ENCODE assay signal across 9 mouse cellular contexts in genomic region chr15:85680460-85681224, GRCm38 (mm10). TPM values are rescaled to one million over a fixed set of nuclear protein-coding genes. Genes with fewer than 3 reads are reported as not detected.
A peak's percentile ranks its signal among the peaks of the same experiment; 100 is the strongest.
DNase-seq lines count a peak whose midpoint lies in the region; ATAC-seq and TF ChIP-seq lines count a peak whose summit lies in the region.
"Had no signal": no experiment of that assay in that cellular context is flagged by ENCODE, and none has a peak within 500 bp of the region (broad histone marks: within the 10 kb centered on the region; RNA-seq: fewer than 3 reads in every experiment).

No protein-coding gene starts in this region.

- peaks cover 55% of the 10 kb centered on the region for H3K4me1 ChIP-seq in forebrain, embryonic 14.5 days (ENCODE audit: control insufficient read depth, insufficient read depth, low read length)
- H3K4me1 ChIP-seq in neural tube, embryonic 12.5 days: peaks cover 71% of the 10 kb centered on the region

- H3K4me3 ChIP-seq in layer of hippocampus, adult 2 months: peak overlapping the region; percentile 74
- peak overlapping the region; percentile 28 for H3K4me3 ChIP-seq in forebrain, embryonic 14.5 days (ENCODE audit: low read depth, low read length)
- H3K4me3 ChIP-seq in neural tube, embryonic 12.5 days: 0 out of 2 replicates have a peak overlapping the region, but pooled peaks have one; percentile 13

- peak overlapping the region; percentile 100 for H3K27ac ChIP-seq in layer of hippocampus, adult 2 months
- peak overlapping the region; percentile 93 for H3K27ac ChIP-seq in forebrain, embryonic 14.5 days (ENCODE audit: low read depth, low read length)
- H3K27ac ChIP-seq in neural tube, embryonic 12.5 days: peak overlapping the region; percentile 46; the same call in 1 of the 2 replicates

- H3K36me3 ChIP-seq in forebrain, embryonic 14.5 days (ENCODE audit: control insufficient read depth, insufficient read depth, low read length): peaks cover 42% of the 10 kb centered on the region
- peaks cover 37% of the 10 kb centered on the region for H3K36me3 ChIP-seq in neural tube, embryonic 12.5 days

- peak overlapping the region; percentile 57 for H3K9ac ChIP-seq in forebrain, embryonic 14.5 days (ENCODE audit: low read length)
- peak overlapping the region; percentile 44; the same call in 1 of the 2 replicates for H3K9ac ChIP-seq in neural tube, embryonic 12.5 days

- TF ChIP-seq CTCF in layer of hippocampus, adult 2 months (conservative IDR thresholded peaks at IDR 0.05): no peak

- DNase-seq in cerebellum, adult 9-10 months: peak; percentile 63
- no peak for DNase-seq in cerebellum, adult 8-10 months
- no peak for DNase-seq in layer of hippocampus, adult 2 months (ENCODE audit: low spot score in 2 of 2)
- no peak for DNase-seq in layer of hippocampus, adult 18-20 months (ENCODE audit: low spot score in 2 of 2)
- peak; percentile 59 for DNase-seq in forebrain, embryonic 14.5 days (ENCODE audit: low spot score)
- no peak for DNase-seq in left cerebral cortex, adult 18-20 months (ENCODE audit: low spot score in 2 of 2)
- DNase-seq: liver had no signal

- H3K9me3 ChIP-seq in forebrain, embryonic 14.5 days (replicated peaks; ENCODE audit: control insufficient read depth, low read length): no peaks in the 10 kb centered on the region
- H3K9me3 ChIP-seq in neural tube, embryonic 12.5 days: no peaks in the 10 kb centered on the region

- ATAC-seq in forebrain, embryonic 14.5 days: no peak
- ATAC-seq in neural tube, embryonic 12.5 days (ENCODE audit: low FRiP score, low read depth): peak; percentile 23; the same call in 1 of the 2 replicates
- no peak for ATAC-seq in monocyte, adult 5-6 weeks (replicated peaks; ENCODE audit: insufficient number of reproducible peaks, low FRiP score, low TSS enrichment, poor library complexity, severe bottlenecking)

- no peaks in the 10 kb centered on the region for H3K27me3 ChIP-seq in forebrain, embryonic 14.5 days (replicated peaks; ENCODE audit: control insufficient read depth, insufficient read depth, low read length)
- H3K27me3 ChIP-seq in neural tube, embryonic 12.5 days (replicated peaks): no peaks in the 10 kb centered on the region

- H3K4me2 ChIP-seq in forebrain, embryonic 14.5 days (ENCODE audit: low read length): peak overlapping the region; percentile 85
- H3K4me2 ChIP-seq in neural tube, embryonic 12.5 days (replicated peaks): peak overlapping the region; percentile 81

- WGBS in forebrain, embryonic 14.5 days: 32% methylated on average over 13 of the region's 13 CpGs
- WGBS in neural tube, embryonic 12.5 days: 31% methylated on average over 13 of the region's 13 CpGs

RNA-seq across cellular contexts. Expression of gene Ppara, which starts 54.1 kb away (rescaled TPM):
- 1 to 10 TPM; 3.1 to 3.9 TPM for total RNA-seq in layer of hippocampus, adult 2 months (2021)
- 1 to 10 TPM; 2.9 to 3.4 TPM for total RNA-seq in layer of hippocampus, adult 18-20 months (2021)
- polyA plus RNA-seq in forebrain, embryonic 14.5 days (2014; fragmentation: Nextera tagmentation; extraction: Ambion mirVana): 0.67 and 0.73 TPM in 2 replicates
- polyA plus RNA-seq in neural tube, embryonic 12.5 days (2016; fragmentation: Nextera tagmentation; extraction: Ambion mirVana): 1.1 and 1.5 TPM in 2 replicates
- total RNA-seq in monocyte, adult 5-6 weeks (2017): not detected in 3 replicates
- 1 to 10 TPM; 3.2 to 4.1 TPM for total RNA-seq in left cerebral cortex, adult 18-20 months (2021)

Comparison
In these comparisons a context has a peak if more than half of its experiments do, and no peak if none do; other contexts are left out.
1. DNase-seq: peak in cerebellum, adult 9-10 months (single experiment) and forebrain, embryonic 14.5 days (single experiment); none in cerebellum, adult 8-10 months (single experiment), layer of hippocampus, adult 2 months (0 of 2), layer of hippocampus, adult 18-20 months (0 of 2) and left cerebral cortex, adult 18-20 months (0 of 2).
2. H3K27ac ChIP-seq: peak in every context shown above with its lines; median percentile 100 in layer of hippocampus, adult 2 months; 93 in forebrain, embryonic 14.5 days; 46 in neural tube, embryonic 12.5 days.
3. H3K4me3 ChIP-seq: peak in every context shown above with its lines; median percentile 74 in layer of hippocampus, adult 2 months; 28 in forebrain, embryonic 14.5 days; 13 in neural tube, embryonic 12.5 days.